Mouse (Mus musculus): Measurements from ENCODE around the gene Grm7.

DNA sequence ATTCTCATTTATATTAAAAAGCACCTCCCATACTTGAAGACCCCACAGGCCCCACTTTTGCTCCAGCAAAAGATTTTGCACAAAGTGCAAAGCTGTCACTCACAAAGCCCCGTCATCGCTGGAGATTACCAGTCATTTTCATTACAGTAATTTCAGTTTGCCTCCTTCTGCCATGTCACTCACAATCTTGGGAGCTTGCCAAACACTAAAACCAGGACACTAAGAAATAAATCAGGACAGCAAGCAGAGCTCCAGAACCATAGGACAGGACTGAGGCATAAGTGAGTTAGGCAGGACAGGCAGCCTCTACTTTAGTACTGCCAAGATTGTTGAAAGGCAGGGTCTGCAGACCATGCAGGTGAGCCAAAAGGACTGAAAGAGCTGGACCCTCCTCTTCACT, 884.6 kb downstream of the Grm7 start:
- TF ChIP-seq POLR2A (IDR thresholded peaks at IDR 0.05; ENCODE audit: low read depth, low read length), result no peak
- TF ChIP-seq CTCF (conservative IDR thresholded peaks at IDR 0.05; ENCODE audit: insufficient read depth, insufficient read length, low read depth, low read length), result no peak
